Mouse (Mus musculus) forebrain, postnatal 0 days (tissue): ENCODE results near the gene Trappc10. TPM values are rescaled to one million over a fixed set of nuclear protein-coding genes. Genes with fewer than 3 reads are reported as not detected.
"Not testable (repeated sequence)": the region's sequence is repeated elsewhere in the genome, so short reads cannot be mapped to it uniquely, and the experiment has no call there.

ENCODE experiments used
- ATAC-seq: fragments of 200-750 bp; cut with Nextera tagmentation; 2 replicates; pipeline ENCODE4 v1.8.0; 2017; ENCODE audit warnings: mild to moderate bottlenecking, moderate library complexity
- DNase-seq: peaks from one replicate; pipeline ENCODE4 v3.0.0-alpha.2; 2015
- H3K27ac ChIP-seq: fragments of 300-500 bp; sonication (generic); 2 replicates; pipeline ENCODE4 v1.5.1; 2014; ENCODE audit warnings: low read depth, mild to moderate bottlenecking, antibody characterized with exemption, low read length, moderate library complexity, mixed read lengths
- H3K27me3 ChIP-seq: fragments of 300-500 bp; sonication (generic); 2 replicates; pipeline ENCODE4 v1.6.1; 2014; ENCODE audit warnings: mild to moderate bottlenecking, low read length, mixed read lengths; ENCODE audit not compliant: insufficient read depth
- H3K36me3 ChIP-seq: fragments of 300-500 bp; sonication (generic); 2 replicates; pipeline ENCODE4 v1.6.1; 2014; ENCODE audit warnings: mild to moderate bottlenecking, moderate library complexity; ENCODE audit not compliant: insufficient read depth
- H3K4me1 ChIP-seq: fragments of 300-500 bp; sonication (generic); 2 replicates; pipeline ENCODE4 v1.6.1; 2014; ENCODE audit warnings: antibody characterized with exemption; ENCODE audit not compliant: insufficient read depth
- H3K4me2 ChIP-seq: fragments of 300-500 bp; sonication (generic); 2 replicates; pipeline ENCODE4 v1.6.1; 2014; ENCODE audit warnings: low read depth, mild to moderate bottlenecking, moderate library complexity
- H3K4me3 ChIP-seq: fragments of 300-500 bp; sonication (generic); 2 replicates; pipeline ENCODE4 v1.5.1; 2014; ENCODE audit warnings: low read depth, low read length, mixed read lengths
- H3K9ac ChIP-seq: fragments of 300-500 bp; sonication (generic); 2 replicates; pipeline ENCODE4 v1.6.1; 2014; ENCODE audit warnings: mild to moderate bottlenecking
- H3K9me3 ChIP-seq: fragments of 300-500 bp; sonication (generic); 2 replicates; pipeline ENCODE4 v1.6.1; 2016; ENCODE audit warnings: low read length
- CTCF ChIP-seq: sonication (generic); IDR thresholded peaks from 2 replicates; pipeline ENCODE4 v1.5.1; 2016; ENCODE audit warnings: antibody characterized with exemption, control low read depth, low read depth
- WGBS: fragments of 180-500 bp; shearing (Covaris S2); extraction: QIAGEN DNeasy Blood & Tissue Kit; methylation state at CpG from one replicate; pipeline ENCODE4 v1.1.7; 2014; 5-methylcytosine and 5-hydroxymethylcytosine counted together
- polyA plus RNA-seq: library from polyadenylated mRNA; unstranded; fragments of >200 nt; fragmentation: Nextera tagmentation; extraction: Ambion mirVana; gene quantifications from 2 replicates; pipeline ENCODE4 v1.2.1, GENCODE M21; 2015
- total RNA-seq: library from RNA; depleted of rRNA; stranded (reverse); fragments of >200 nt; gene quantifications from 2 replicates; pipeline ENCODE4 v1.2.3, GENCODE M21; 2014

Gene Trappc10
- total and polyA plus RNA-seq, 2 experiments from 2014 or later: 31.6 to 95.2 TPM

GRCm38 (mm10) chr10:78218576-78218975, 25.9 kb downstream of the Trappc10 start:
- DNase-seq: no peak
- Histone ChIP-seq H3K27ac (no peak overlapping the region), H3K4me3 (no peak overlapping the region), H3K27me3 (no peaks in the 10 kb centered on the region), H3K36me3 (peaks cover 64% of the 10 kb centered on the region), H3K9me3 (no peaks in the 10 kb centered on the region), H3K4me1 (no peaks in the 10 kb centered on the region), H3K4me2 (no peak overlapping the region), H3K9ac (no peak overlapping the region)
- whole genome bisulfite sequencing: 90% methylated on average over 6 of the region's 6 CpGs
- ATAC-seq: no peak
- TF ChIP-seq CTCF: no peak

DNA sequence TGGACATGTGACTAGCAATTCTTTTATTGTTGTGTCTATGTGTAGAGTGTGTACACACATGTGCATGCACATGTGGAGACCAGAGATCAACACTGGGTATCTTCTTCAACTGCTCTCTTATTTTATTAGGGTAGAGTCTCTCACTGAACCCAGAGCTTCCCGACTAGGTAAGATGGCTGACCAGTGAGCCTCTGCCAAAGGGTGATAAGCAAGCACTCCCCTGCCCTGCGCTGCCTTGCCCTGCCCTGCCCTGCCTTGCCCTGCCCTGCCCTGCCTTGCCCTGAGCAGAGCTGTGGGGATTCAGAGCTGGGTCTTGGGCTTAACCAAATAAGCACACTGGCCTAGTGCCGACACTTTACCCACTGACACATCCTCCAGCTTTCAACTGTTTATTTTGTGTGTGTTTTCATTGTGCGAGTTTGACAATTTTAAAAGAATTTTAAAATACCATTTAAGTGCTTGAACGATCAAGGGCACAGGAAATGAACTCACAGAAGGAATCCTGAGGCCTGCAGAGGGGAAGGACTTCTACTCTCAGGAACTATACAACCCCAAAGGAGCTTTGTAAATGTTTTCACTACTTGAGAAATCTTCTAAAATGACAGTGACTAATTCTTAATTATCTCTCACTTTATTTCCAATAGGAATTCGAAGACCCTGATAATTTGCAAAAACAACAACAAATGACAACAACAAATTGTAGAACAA, 27.9 kb downstream of the Trappc10 start:
- TF ChIP-seq CTCF: no peak

GRCm38 (mm10) chr10:78214371-78214770, 30.1 kb downstream of the Trappc10 start:
- 95% methylated on average over 9 of the region's 9 CpGs for WGBS

More for the DNA sequence above, 27.9 kb downstream of the Trappc10 start:
- H3K27ac ChIP-seq: no peak overlapping the region
- H3K9ac ChIP-seq: no peak overlapping the region
- no peak for ATAC-seq
- H3K36me3 ChIP-seq: peaks cover 71% of the 10 kb centered on the region
- no peaks in the 10 kb centered on the region for H3K27me3 ChIP-seq
- no peaks in the 10 kb centered on the region for H3K4me1 ChIP-seq
- 92% methylated on average over 6 of the region's 6 CpGs for WGBS
- no peaks in the 10 kb centered on the region for H3K9me3 ChIP-seq
- no peak overlapping the region for H3K4me3 ChIP-seq
- DNase-seq: no peak
- no peak overlapping the region for H3K4me2 ChIP-seq

GRCm38 (mm10) chr10:78211311-78211710, 33.1 kb downstream of the Trappc10 start:
- peak; percentile 3 for DNase-seq
- Histone ChIP-seq H3K9ac (no peak overlapping the region), H3K36me3 (peaks cover 80% of the 10 kb centered on the region), H3K4me2 (no peak overlapping the region), H3K27me3 (no peaks in the 10 kb centered on the region), H3K27ac (no peak overlapping the region), H3K4me1 (no peaks in the 10 kb centered on the region), H3K9me3 (no peaks in the 10 kb centered on the region), H3K4me3 (no peak overlapping the region)
- WGBS: 64% methylated on average over 6 of the region's 6 CpGs
- no peak; the same call in 1 of the 2 replicates for ATAC-seq
- TF ChIP-seq CTCF: peak; percentile 60

More at GRCm38 (mm10) chr10:78214371-78214770, 30.1 kb downstream of the Trappc10 start:
- Histone ChIP-seq H3K4me2 (no peak overlapping the region), H3K36me3 (peaks cover 67% of the 10 kb centered on the region), H3K9ac (no peak overlapping the region), H3K4me1 (no peaks in the 10 kb centered on the region), H3K27ac (no peak overlapping the region), H3K9me3 (no peaks in the 10 kb centered on the region), H3K4me3 (no peak overlapping the region), H3K27me3 (no peaks in the 10 kb centered on the region)
- no peak for TF ChIP-seq CTCF
- no peak for ATAC-seq
- DNase-seq: no peak

GRCm38 (mm10) chr10:78201182-78201581, 43.3 kb downstream of the Trappc10 start:
- no peak overlapping the region for H3K27ac ChIP-seq
- H3K36me3 ChIP-seq: peaks cover 85% of the 10 kb centered on the region
- ATAC-seq (no peak), DNase-seq (no peak)
- no peaks in the 10 kb centered on the region for H3K4me1 ChIP-seq
- no peaks in the 10 kb centered on the region for H3K9me3 ChIP-seq
- H3K4me3 ChIP-seq: no peak overlapping the region
- no peak for TF ChIP-seq CTCF
- no peak overlapping the region for H3K9ac ChIP-seq
- 93% methylated on average over 4 of the region's 4 CpGs for WGBS
- H3K4me2 ChIP-seq: no peak overlapping the region
- no peaks in the 10 kb centered on the region for H3K27me3 ChIP-seq

GRCm38 (mm10) chr10:78192933-78193332, 51.5 kb downstream of the Trappc10 start:
- no peak for DNase-seq
- no peak overlapping the region for H3K4me2 ChIP-seq
- no peak overlapping the region for H3K4me3 ChIP-seq
- no peak for TF ChIP-seq CTCF
- WGBS: 95% methylated on average over 5 of the region's 5 CpGs
- no peak overlapping the region for H3K27ac ChIP-seq
- no peak for ATAC-seq
- no peaks in the 10 kb centered on the region for H3K4me1 ChIP-seq
- no peaks in the 10 kb centered on the region for H3K9me3 ChIP-seq
- H3K36me3 ChIP-seq: peaks cover 90% of the 10 kb centered on the region
- H3K9ac ChIP-seq: no peak overlapping the region
- H3K27me3 ChIP-seq: no peaks in the 10 kb centered on the region

GRCm38 (mm10) chr10:78186076-78186475, 58.4 kb downstream of the Trappc10 start:
- not testable (repeated sequence) for DNase-seq, H3K27ac ChIP-seq, H3K27me3 ChIP-seq, H3K4me3 ChIP-seq, ATAC-seq, H3K9me3 ChIP-seq, H3K9ac ChIP-seq, H3K4me1 ChIP-seq, H3K4me2 ChIP-seq
- H3K36me3 ChIP-seq: peaks cover 47% of the 10 kb centered on the region
- WGBS: 94% methylated on average over 4 of the region's 4 CpGs
